Mouse (Mus musculus) urinary bladder, postnatal 10 days (tissue): ENCODE measurements around the gene Mcl1.

Experiments used
- DNase-seq: peaks from one replicate; pipeline ENCODE4 v3.0.0; 2022; ENCODE audit warnings: low spot score

The Mcl1 gene

DNA sequence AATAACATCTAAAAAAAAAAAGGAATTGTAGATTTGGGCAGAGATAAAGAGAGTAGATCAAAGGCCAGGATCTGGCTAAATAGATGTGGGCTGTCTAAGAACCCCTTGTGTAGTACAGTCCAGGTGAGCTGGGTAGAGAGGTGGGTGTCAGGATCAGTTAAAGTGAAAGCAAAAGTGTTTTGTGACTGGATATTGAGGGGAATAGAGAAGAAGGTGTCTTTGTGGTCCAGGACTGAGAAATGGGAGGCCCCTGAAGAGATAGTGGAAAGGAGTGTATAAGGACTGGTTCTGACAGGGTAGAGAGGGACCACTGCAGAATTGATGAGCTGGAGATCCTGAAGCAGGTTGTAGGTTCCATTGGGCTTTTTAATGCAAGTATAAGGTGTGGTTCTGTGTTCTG lies 51.4 kb downstream of the Mcl1 start:
- no peak for DNase-seq
